Mouse (Mus musculus) induced T-regulatory cell, adult 2 months (primary cell): ENCODE data around the gene Abhd17c.
A peak's percentile ranks its signal among the peaks of the same experiment; 100 is the strongest.
"Not testable (repeated sequence)": the region's sequence is repeated elsewhere in the genome, so short reads cannot be mapped to it uniquely, and the experiment has no call there.

Experiments used
- DNase-seq: peaks from one replicate; pipeline ENCODE4 v3.0.0-alpha.2; 2012; ENCODE audit warnings: low read depth

Gene Abhd17c

GRCm38 (mm10) chr7:84152821-84153220 lies 1.1 kb upstream of the Abhd17c start:
- DNase-seq: no peak

- DNase-seq: no peak
Measured at GRCm38 (mm10) chr7:84152374-84152773, 681 bp upstream of the Abhd17c start.

- peak; percentile 98 for DNase-seq
Measured at GRCm38 (mm10) chr7:84151960-84152334, 254 bp upstream of the Abhd17c start.

- DNase-seq: no peak
Measured at GRCm38 (mm10) chr7:84150361-84151000, 1.2 kb downstream of the Abhd17c start.

- DNase-seq: no peak
Measured at GRCm38 (mm10) chr7:84149821-84150220, 1.9 kb downstream of the Abhd17c start.

- DNase-seq: peak; percentile 46
Measured at GRCm38 (mm10) chr7:84148896-84149295, 2.8 kb downstream of the Abhd17c start.

GRCm38 (mm10) chr7:84147746-84148145 lies 3.9 kb downstream of the Abhd17c start:
- DNase-seq: no peak

- DNase-seq: no peak
Measured at GRCm38 (mm10) chr7:84145633-84146032, 6.1 kb downstream of the Abhd17c start.

- peak; percentile 56 for DNase-seq
Measured at GRCm38 (mm10) chr7:84142736-84143473, 8.8 kb downstream of the Abhd17c start.

GRCm38 (mm10) chr7:84142196-84142595 lies 9.5 kb downstream of the Abhd17c start:
- DNase-seq: no peak

- DNase-seq: no peak
Measured at GRCm38 (mm10) chr7:84139566-84139965, 12.1 kb downstream of the Abhd17c start.

GRCm38 (mm10) chr7:84138731-84139130 lies 13.0 kb downstream of the Abhd17c start:
- no peak for DNase-seq

- DNase-seq: no peak
Measured at GRCm38 (mm10) chr7:84137779-84138178, 13.9 kb downstream of the Abhd17c start.

GRCm38 (mm10) chr7:84135799-84136700 lies 15.6 kb downstream of the Abhd17c start:
- DNase-seq: no peak

GRCm38 (mm10) chr7:84132704-84133103 lies 19.0 kb downstream of the Abhd17c start:
- no peak for DNase-seq

GRCm38 (mm10) chr7:84131736-84132135 lies 20.0 kb downstream of the Abhd17c start:
- no peak for DNase-seq

- no peak for DNase-seq
Measured at GRCm38 (mm10) chr7:84128661-84129060, 23.0 kb downstream of the Abhd17c start.

GRCm38 (mm10) chr7:84125730-84126129 lies 26.0 kb downstream of the Abhd17c start:
- no peak for DNase-seq

- DNase-seq: not testable (repeated sequence)
Measured at GRCm38 (mm10) chr7:84123651-84124050, 28.0 kb downstream of the Abhd17c start.

- no peak for DNase-seq
Measured at GRCm38 (mm10) chr7:84121778-84122177, 29.9 kb downstream of the Abhd17c start.

GRCm38 (mm10) chr7:84120142-84120760 lies 31.4 kb downstream of the Abhd17c start:
- peak; percentile 29 for DNase-seq
